ENCODE assay signal across 9 mouse cellular contexts in the genomic region with DNA sequence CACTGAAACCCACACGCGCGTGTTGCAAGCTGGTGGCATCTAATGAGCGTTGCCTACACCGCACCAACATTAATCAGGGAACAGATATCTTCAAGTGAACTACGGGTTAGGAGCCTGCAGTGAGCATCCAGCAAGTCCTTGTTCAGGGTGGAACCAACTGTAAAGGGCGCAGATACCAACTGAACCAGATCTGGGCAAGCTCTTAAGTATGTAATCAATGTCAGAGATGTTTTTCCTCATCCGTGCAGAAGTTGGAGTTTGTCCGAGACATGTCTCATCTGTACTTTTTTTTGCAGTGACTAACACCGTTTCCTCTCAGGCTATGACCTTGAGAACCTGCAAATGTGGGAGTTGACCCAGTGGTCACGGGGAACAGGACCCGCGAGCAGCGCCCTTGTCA. TPM values are rescaled to one million over a fixed set of nuclear protein-coding genes. Genes with fewer than 3 reads are reported as not detected.
DNase-seq lines count a peak whose midpoint lies in the region; ATAC-seq and TF ChIP-seq lines count a peak whose summit lies in the region.
"Had no signal": no experiment of that assay in that cellular context is flagged by ENCODE, and none has a peak within 500 bp of the region (broad histone marks: within the 10 kb centered on the region; RNA-seq: fewer than 3 reads in every experiment).

No protein-coding gene starts in this region.

- H3K9me3 ChIP-seq in heart, embryonic 13.5 days, result no peaks in the 10 kb centered on the region
- no peaks in the 10 kb centered on the region for H3K9me3 ChIP-seq in hindbrain, embryonic 12.5 days (replicated peaks)
- H3K9me3 ChIP-seq in midbrain, embryonic 12.5 days, result no peaks in the 10 kb centered on the region

- H3K4me2 ChIP-seq in heart, embryonic 13.5 days, result peak overlapping the region; percentile 75
- H3K4me2 ChIP-seq in hindbrain, embryonic 12.5 days (replicated peaks), result peak overlapping the region; percentile 87
- peak overlapping the region; percentile 73 for H3K4me2 ChIP-seq in midbrain, embryonic 12.5 days (replicated peaks)

- no peak for DNase-seq in heart, adult 18-20 months
- no peak for DNase-seq in layer of hippocampus, postnatal 25 days (ENCODE audit: extremely low spot score in 1 of 2, low spot score in 1 of 2)
- DNase-seq in cerebellum, postnatal 4 days (ENCODE audit: low spot score in 2 of 2), result no peak
- DNase-seq in retina, embryonic 14.5 days (ENCODE audit: low spot score), result no peak

- no peak for TF ChIP-seq CTCF in cortical plate, adult 2 months (IDR thresholded peaks at IDR 0.05; ENCODE audit: extremely low read depth, insufficient read depth, low read length)

- H3K27me3 ChIP-seq in heart, embryonic 13.5 days (replicated peaks), result peaks cover 53% of the 10 kb centered on the region
- H3K27me3 ChIP-seq in hindbrain, embryonic 12.5 days, result peaks cover 55% of the 10 kb centered on the region
- peaks cover 57% of the 10 kb centered on the region for H3K27me3 ChIP-seq in midbrain, embryonic 12.5 days

- H3K4me1 ChIP-seq in heart, embryonic 13.5 days, result peaks cover 16% of the 10 kb centered on the region
- no peaks in the 10 kb centered on the region for H3K4me1 ChIP-seq in cortical plate, adult 2 months (ENCODE audit: control insufficient read depth, insufficient read depth, low read length)
- H3K4me1 ChIP-seq in hindbrain, embryonic 12.5 days, result peaks cover 15% of the 10 kb centered on the region
- peaks cover 16% of the 10 kb centered on the region for H3K4me1 ChIP-seq in midbrain, embryonic 12.5 days

- no peak for ATAC-seq in heart, embryonic 13.5 days (ENCODE audit: extremely low read depth, insufficient number of reproducible peaks, low FRiP score, low TSS enrichment)
- ATAC-seq in hindbrain, embryonic 12.5 days (ENCODE audit: low FRiP score), result peak; percentile 5; the same call in 1 of the 2 replicates
- ATAC-seq in midbrain, embryonic 12.5 days (ENCODE audit: low FRiP score, low read depth), result no peak

- H3K4me3 ChIP-seq in heart, embryonic 13.5 days, result peak overlapping the region; percentile 58
- peak overlapping the region; percentile 28 for H3K4me3 ChIP-seq in cortical plate, adult 2 months (ENCODE audit: insufficient read depth, low read length)
- peak overlapping the region; percentile 49 for H3K4me3 ChIP-seq in hindbrain, embryonic 12.5 days
- H3K4me3 ChIP-seq in midbrain, embryonic 12.5 days, result peak overlapping the region; percentile 52

- 29% methylated on average over 14 of the region's 14 CpGs for WGBS in heart, embryonic 13.5 days
- 36% methylated on average over 14 of the region's 14 CpGs for WGBS in hindbrain, embryonic 12.5 days
- WGBS in midbrain, embryonic 12.5 days, result 37% methylated on average over 14 of the region's 14 CpGs

- H3K36me3 ChIP-seq in heart, embryonic 13.5 days, result no peaks in the 10 kb centered on the region
- H3K36me3 ChIP-seq in hindbrain, embryonic 12.5 days, result no peaks in the 10 kb centered on the region
- H3K36me3 ChIP-seq in midbrain, embryonic 12.5 days, result no peaks in the 10 kb centered on the region

- H3K9ac ChIP-seq in heart, embryonic 13.5 days, result peak overlapping the region; percentile 74
- no peak overlapping the region for H3K9ac ChIP-seq in hindbrain, embryonic 12.5 days
- H3K9ac ChIP-seq in midbrain, embryonic 12.5 days (replicated peaks), result peak overlapping the region; percentile 47; the same call in 1 of the 2 replicates

- no peak for TF ChIP-seq POLR2A in cortical plate, adult 2 months (IDR thresholded peaks at IDR 0.05; ENCODE audit: extremely low read depth, insufficient read depth, low read length)

- no peak overlapping the region for H3K27ac ChIP-seq in heart, embryonic 13.5 days (replicated peaks)
- no peak overlapping the region for H3K27ac ChIP-seq in cortical plate, adult 2 months (ENCODE audit: insufficient read depth, low read length)
- no peak overlapping the region for H3K27ac ChIP-seq in hindbrain, embryonic 12.5 days
- H3K27ac ChIP-seq in midbrain, embryonic 12.5 days (replicated peaks), result no peak overlapping the region

RNA-seq across cellular contexts. Expression of gene Akain1, which starts 0.6 kb away (rescaled TPM):
- not detected in 2 replicates for polyA plus RNA-seq in heart, embryonic 13.5 days (2015; fragmentation: Nextera tagmentation; extraction: Ambion mirVana)
- total RNA-seq in heart, adult 18-20 months (2021), result under 1 TPM in 1 of 2 experiments, not detected in 1; 0.13 TPM
- 5.6 and 6.8 TPM in 2 replicates for polyA plus RNA-seq in cortical plate, adult 2 months (2012; rRNA removed)
- 0.22 and 0.27 TPM in 2 replicates for polyA plus RNA-seq in hindbrain, embryonic 12.5 days (2016; fragmentation: Nextera tagmentation; extraction: Ambion mirVana)
- polyA plus RNA-seq in midbrain, embryonic 12.5 days (2016; fragmentation: Nextera tagmentation; extraction: Ambion mirVana), result 0.22 TPM in 1 of 2 replicates, not detected in the other
- total RNA-seq in layer of hippocampus, postnatal 25 days (2021), result 10 to 100 TPM; 12.1 to 15.2 TPM
- total RNA-seq: hematopoietic stem cell, adult 5-6 weeks had no signal

RNA-seq across cellular contexts. Expression of gene Zbtb14, which starts 55.6 kb away (rescaled TPM):
- polyA plus RNA-seq in heart, embryonic 13.5 days (2015; fragmentation: Nextera tagmentation; extraction: Ambion mirVana), result 13.3 and 15.4 TPM in 2 replicates
- 1 to 10 TPM; 8.2 to 8.6 TPM for total RNA-seq in heart, adult 18-20 months (2021)
- 16.4 and 16.7 TPM in 2 replicates for polyA plus RNA-seq in cortical plate, adult 2 months (2012; rRNA removed)
- 32.9 and 34.5 TPM in 2 replicates for polyA plus RNA-seq in hindbrain, embryonic 12.5 days (2016; fragmentation: Nextera tagmentation; extraction: Ambion mirVana)
- 36.0 and 36.8 TPM in 2 replicates for polyA plus RNA-seq in midbrain, embryonic 12.5 days (2016; fragmentation: Nextera tagmentation; extraction: Ambion mirVana)
- total RNA-seq in layer of hippocampus, postnatal 25 days (2021), result 10 to 100 TPM; 21.2 to 21.3 TPM
